Mouse (Mus musculus): ENCODE data around the gene Ppp1r9b. TPM values are rescaled to one million over a fixed set of nuclear protein-coding genes. Genes with fewer than 3 reads are reported as not detected.

Ppp1r9b gene
- total and polyA plus RNA-seq, 3 experiments: 22.3 to 52.0 (median 49.3) TPM

DNA sequence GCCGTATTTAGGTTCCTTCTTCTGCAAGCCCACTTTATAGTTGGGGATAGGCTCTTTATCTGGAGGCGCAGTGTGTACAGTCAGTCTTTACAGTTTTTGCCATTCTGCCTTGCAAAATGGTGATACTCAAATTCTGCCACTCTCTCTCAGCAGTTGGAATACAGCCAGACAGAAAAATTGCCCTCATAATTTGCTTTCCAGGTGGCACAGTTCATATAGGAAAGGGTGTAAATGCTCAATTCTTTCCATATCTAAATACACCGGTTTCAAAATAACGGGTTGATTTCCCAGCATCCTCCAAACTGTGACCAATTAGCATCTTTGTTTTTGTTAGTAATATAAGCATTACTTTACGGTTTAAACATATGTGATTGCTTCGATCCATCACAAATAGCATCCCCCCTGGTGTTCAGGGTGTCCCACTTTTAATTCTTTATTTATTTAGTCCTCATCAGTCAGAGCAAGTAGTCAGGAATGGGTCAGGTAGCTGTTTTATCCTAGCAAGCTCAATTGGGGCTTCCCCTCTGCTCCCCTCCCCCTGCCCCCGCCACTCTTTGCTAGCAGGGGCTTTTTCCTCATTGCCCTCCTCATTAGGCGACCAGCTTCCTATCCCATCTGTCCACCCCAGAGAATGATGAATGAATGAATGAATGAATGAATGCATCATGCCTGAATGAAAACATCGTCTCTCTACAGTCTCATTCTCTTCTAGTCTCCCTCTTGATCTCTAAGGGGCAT, 12.5 kb upstream of the Ppp1r9b start:
- no peak for DNase-seq
- no peak overlapping the region; the same call in 1 of the 2 replicates for H3K27ac ChIP-seq
- no peak for TF ChIP-seq CTCF (IDR thresholded peaks at IDR 0.05)
- TF ChIP-seq POLR2A (IDR thresholded peaks at IDR 0.05; ENCODE audit: insufficient read depth, low read depth, low read length): no peak
- TF ChIP-seq EP300 (IDR thresholded peaks at IDR 0.05; ENCODE audit: insufficient read depth, low read depth, low read length): no peak
- H3K27me3 ChIP-seq (ENCODE audit: control insufficient read depth, insufficient read depth, low read length): no peaks in the 10 kb centered on the region
- H3K36me3 ChIP-seq (ENCODE audit: control insufficient read depth, insufficient read depth, low read length): no peaks in the 10 kb centered on the region
- intact Hi-C loops (cut with DNase I): loop anchor here (2.0 kb wide), 2 partner anchors 56 to 64 kb away; no protein-coding TSS in a partner anchor
- H3K4me1 ChIP-seq (ENCODE audit: control insufficient read depth, insufficient read depth, low read length): peaks cover 1% of the 10 kb centered on the region; the same call in 1 of the 2 replicates
- H3K9ac ChIP-seq (ENCODE audit: low read depth, low read length): no peak overlapping the region
- WGBS: 44% methylated on average over 9 of the region's 9 CpGs
- H3K4me3 ChIP-seq: no peak overlapping the region
- H3K79me2 ChIP-seq (replicated peaks; ENCODE audit: control insufficient read depth, insufficient read depth, low read length): no peaks in the 10 kb centered on the region

DNA sequence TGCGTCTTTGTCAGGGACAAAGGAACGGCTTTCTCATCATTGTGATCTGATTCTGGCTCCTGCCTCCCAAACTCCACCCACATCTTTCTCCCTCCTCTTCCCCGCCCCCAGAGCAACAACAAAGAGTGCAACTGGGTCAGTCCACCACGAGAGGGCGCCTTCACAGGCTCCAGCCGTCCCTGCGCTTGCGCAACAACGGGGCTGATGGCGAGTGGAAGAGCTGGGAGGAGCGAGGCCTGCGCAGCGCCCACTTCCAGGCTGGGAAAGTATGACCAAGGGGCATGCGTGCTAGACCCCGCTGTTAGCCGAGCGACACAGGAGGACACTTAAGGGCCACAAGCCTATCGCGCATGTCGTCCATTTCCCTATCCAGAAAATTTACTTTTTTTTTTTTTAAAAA, 11.9 kb upstream of the Ppp1r9b start:
- no peaks in the 10 kb centered on the region for H3K79me2 ChIP-seq (replicated peaks; ENCODE audit: control insufficient read depth, insufficient read depth, low read length)
- H3K9ac ChIP-seq (ENCODE audit: low read depth, low read length): 0 out of 2 replicates have a peak overlapping the region, but pooled peaks have one; percentile 24
- no peaks in the 10 kb centered on the region for H3K27me3 ChIP-seq (ENCODE audit: control insufficient read depth, insufficient read depth, low read length)
- H3K4me3 ChIP-seq: peak overlapping the region; percentile 38
- H3K36me3 ChIP-seq (ENCODE audit: control insufficient read depth, insufficient read depth, low read length): no peaks in the 10 kb centered on the region
- WGBS: under 1% methylated on average over 20 of the region's 20 CpGs
- TF ChIP-seq POLR2A (IDR thresholded peaks at IDR 0.05; ENCODE audit: insufficient read depth, low read depth, low read length) (peak; percentile 88), EP300 (IDR thresholded peaks at IDR 0.05; ENCODE audit: insufficient read depth, low read depth, low read length) (peak; percentile 98), CTCF (IDR thresholded peaks at IDR 0.05) (no peak; the same call in 1 of the 2 replicates)
- H3K27ac ChIP-seq: peak overlapping the region; percentile 81
- DNase-seq: peak; percentile 96 to 97
- intact Hi-C loops (cut with DNase I): loop anchor here (1.0 to 2.0 kb wide), 4 partner anchors 10 to 64 kb away; no protein-coding TSS in a partner anchor
- H3K4me1 ChIP-seq (ENCODE audit: control insufficient read depth, insufficient read depth, low read length): peaks cover 1% of the 10 kb centered on the region; the same call in 1 of the 2 replicates

DNA sequence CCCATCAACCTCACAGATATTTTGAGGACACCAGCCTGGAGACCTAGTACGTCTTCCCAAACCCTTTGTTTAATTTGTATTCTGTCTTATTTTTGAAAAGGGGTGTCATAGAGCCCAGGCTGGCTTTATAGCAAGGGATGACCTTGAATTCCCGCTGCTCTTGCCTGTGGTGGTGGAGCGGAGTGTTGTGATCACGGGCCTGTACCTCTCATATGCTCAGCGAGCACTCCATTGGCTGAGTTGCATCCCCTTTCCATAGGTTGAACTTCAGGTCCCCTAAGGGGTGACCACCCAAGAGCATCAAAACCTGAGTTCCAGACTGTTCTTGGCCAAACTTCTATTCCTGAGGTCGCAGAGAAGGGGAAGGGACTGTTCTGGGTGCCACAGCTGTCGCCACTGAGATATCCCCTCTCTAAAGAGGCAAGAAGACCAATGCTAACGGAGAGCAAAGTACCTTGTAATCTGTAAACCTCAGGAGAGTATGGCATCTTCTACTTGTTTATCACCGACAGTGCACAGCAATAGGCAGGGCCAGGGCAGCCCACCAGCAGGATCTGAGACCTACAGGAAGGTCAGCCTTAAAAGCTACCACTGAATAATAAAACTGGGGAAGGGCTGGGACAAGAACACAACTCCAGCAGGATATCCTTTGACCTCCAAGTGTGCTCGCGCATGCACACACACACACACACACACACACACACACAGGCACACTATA, 11.2 kb upstream of the Ppp1r9b start:
- peak overlapping the region; percentile 38; the same call in 1 of the 2 replicates for H3K4me3 ChIP-seq

GRCm38 (mm10) chr11:94985140-94985539, 5.7 kb upstream of the Ppp1r9b start:
- WGBS: 49% methylated on average over 1 of the region's 1 CpGs
- no peaks in the 10 kb centered on the region for H3K79me2 ChIP-seq (replicated peaks; ENCODE audit: control insufficient read depth, insufficient read depth, low read length)
- no peaks in the 10 kb centered on the region for H3K36me3 ChIP-seq (ENCODE audit: control insufficient read depth, insufficient read depth, low read length)
- H3K4me3 ChIP-seq: no peak overlapping the region
- H3K9ac ChIP-seq (ENCODE audit: low read depth, low read length): no peak overlapping the region
- no peak for TF ChIP-seq EP300 (IDR thresholded peaks at IDR 0.05; ENCODE audit: insufficient read depth, low read depth, low read length)
- TF ChIP-seq CTCF (IDR thresholded peaks at IDR 0.05): no peak
- no peak for TF ChIP-seq POLR2A (IDR thresholded peaks at IDR 0.05; ENCODE audit: insufficient read depth, low read depth, low read length)
- H3K27ac ChIP-seq: no peak overlapping the region
- H3K4me1 ChIP-seq (ENCODE audit: control insufficient read depth, insufficient read depth, low read length): peaks cover 9% of the 10 kb centered on the region
- intact Hi-C loops (cut with DNase I): no loop called here
- no peaks in the 10 kb centered on the region for H3K27me3 ChIP-seq (ENCODE audit: control insufficient read depth, insufficient read depth, low read length)
- peak in 1 of 2 experiments; percentile 8 for DNase-seq

More for the DNA sequence above, 11.2 kb upstream of the Ppp1r9b start:
- 63% methylated on average over 11 of the region's 11 CpGs for WGBS
- H3K4me1 ChIP-seq (ENCODE audit: control insufficient read depth, insufficient read depth, low read length): peaks cover 1% of the 10 kb centered on the region; the same call in 1 of the 2 replicates
- DNase-seq: peak in 1 of 2 experiments; percentile 7
- H3K79me2 ChIP-seq (replicated peaks; ENCODE audit: control insufficient read depth, insufficient read depth, low read length): no peaks in the 10 kb centered on the region
- H3K27me3 ChIP-seq (ENCODE audit: control insufficient read depth, insufficient read depth, low read length): no peaks in the 10 kb centered on the region
- intact Hi-C loops (cut with DNase I): loop anchor here (1.0 to 2.0 kb wide), 4 partner anchors 10 to 63 kb away; no protein-coding TSS in a partner anchor
- no peaks in the 10 kb centered on the region for H3K36me3 ChIP-seq (ENCODE audit: control insufficient read depth, insufficient read depth, low read length)
- TF ChIP-seq POLR2A (IDR thresholded peaks at IDR 0.05; ENCODE audit: insufficient read depth, low read depth, low read length) (no peak), EP300 (IDR thresholded peaks at IDR 0.05; ENCODE audit: insufficient read depth, low read depth, low read length) (no peak), CTCF (IDR thresholded peaks at IDR 0.05) (no peak)
- peak overlapping the region; percentile 81 for H3K27ac ChIP-seq
- no peak overlapping the region for H3K9ac ChIP-seq (ENCODE audit: low read depth, low read length)

DNA sequence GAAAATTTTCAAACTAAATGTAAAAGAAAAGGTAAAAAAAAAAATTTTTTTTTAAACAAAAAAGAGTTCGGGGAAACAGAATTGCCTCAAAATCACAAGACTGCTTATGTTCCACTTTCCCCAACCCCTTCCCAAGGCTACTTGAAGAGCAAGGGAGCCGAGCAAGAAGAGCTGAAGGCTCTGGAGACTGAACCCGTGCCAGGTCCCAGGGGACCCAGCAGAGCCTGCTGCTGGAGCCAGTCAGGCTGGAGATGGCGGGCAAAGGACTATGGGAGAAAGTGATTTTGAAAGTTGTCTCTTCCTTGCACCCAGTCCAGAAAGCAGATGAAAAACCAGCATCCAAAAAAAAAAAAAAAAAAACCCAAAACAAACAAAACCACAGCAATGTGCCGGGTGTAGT, 5.0 kb upstream of the Ppp1r9b start:
- no peak overlapping the region for H3K4me3 ChIP-seq
- no peaks in the 10 kb centered on the region for H3K36me3 ChIP-seq (ENCODE audit: control insufficient read depth, insufficient read depth, low read length)
- H3K27ac ChIP-seq: no peak overlapping the region
- no peak overlapping the region for H3K9ac ChIP-seq (ENCODE audit: low read depth, low read length)
- intact Hi-C loops (cut with DNase I): no loop called here
- TF ChIP-seq CTCF (IDR thresholded peaks at IDR 0.05) (no peak), POLR2A (IDR thresholded peaks at IDR 0.05; ENCODE audit: insufficient read depth, low read depth, low read length) (no peak), EP300 (IDR thresholded peaks at IDR 0.05; ENCODE audit: insufficient read depth, low read depth, low read length) (no peak)
- no peaks in the 10 kb centered on the region for H3K27me3 ChIP-seq (ENCODE audit: control insufficient read depth, insufficient read depth, low read length)
- H3K4me1 ChIP-seq (ENCODE audit: control insufficient read depth, insufficient read depth, low read length): peaks cover 9% of the 10 kb centered on the region
- DNase-seq: peak in 1 of 2 experiments; percentile 17
- H3K79me2 ChIP-seq (replicated peaks; ENCODE audit: control insufficient read depth, insufficient read depth, low read length): no peaks in the 10 kb centered on the region
- WGBS: 74% methylated on average over 5 of the region's 5 CpGs

Data from heart, adult 2 months (tissue).